Mouse (Mus musculus): ENCODE data around the gene Fcho1. TPM values are rescaled to one million over a fixed set of nuclear protein-coding genes. Genes with fewer than 3 reads are reported as not detected.
A peak's percentile ranks its signal among the peaks of the same experiment; 100 is the strongest.
"Not testable (repeated sequence)": the region's sequence is repeated elsewhere in the genome, so short reads cannot be mapped to it uniquely, and the experiment has no call there.

Fcho1 gene
- polyA plus RNA-seq, 1 experiment from 2014 or later = 107 TPM

- H3K9me3 ChIP-seq (replicated peaks; ENCODE audit: control insufficient read depth, low read length, poor library complexity, severe bottlenecking) = no peaks in the 10 kb centered on the region
- H3K4me1 ChIP-seq (ENCODE audit: control insufficient read depth, insufficient read depth, low read length) = 0 out of 2 replicates have a peak, but pooled peaks cover 3% of the 10 kb centered on the region
- no peak overlapping the region for H3K9ac ChIP-seq (ENCODE audit: low read depth, low read length)
- no peaks in the 10 kb centered on the region for H3K36me3 ChIP-seq (ENCODE audit: control insufficient read depth, insufficient read depth, low read length)
- H3K4me2 ChIP-seq (ENCODE audit: low read length) = no peak overlapping the region
- no peak overlapping the region for H3K27ac ChIP-seq (ENCODE audit: low read length)
- no peak for ATAC-seq
- WGBS = 79% methylated on average over 1 of the region's 1 CpGs
- H3K27me3 ChIP-seq (ENCODE audit: control insufficient read depth, insufficient read depth, low read depth, low read length) = peaks cover 3% of the 10 kb centered on the region; the same call in 1 of the 2 replicates
- no peak overlapping the region for H3K4me3 ChIP-seq (ENCODE audit: low read depth, low read length)
Observed at GRCm38 (mm10) chr8:71745322-71745721, 19.8 kb upstream of the Fcho1 start.

GRCm38 (mm10) chr8:71742783-71743182, 17.3 kb upstream of the Fcho1 start:
- no peak overlapping the region for H3K4me2 ChIP-seq (ENCODE audit: low read length)
- no peaks in the 10 kb centered on the region for H3K36me3 ChIP-seq (ENCODE audit: control insufficient read depth, insufficient read depth, low read length)
- peaks cover 3% of the 10 kb centered on the region; the same call in 1 of the 2 replicates for H3K27me3 ChIP-seq (ENCODE audit: control insufficient read depth, insufficient read depth, low read depth, low read length)
- no peak overlapping the region for H3K4me3 ChIP-seq (ENCODE audit: low read depth, low read length)
- no peaks in the 10 kb centered on the region for H3K9me3 ChIP-seq (replicated peaks; ENCODE audit: control insufficient read depth, low read length, poor library complexity, severe bottlenecking)
- no peak overlapping the region for H3K27ac ChIP-seq (ENCODE audit: low read length)
- no peak overlapping the region for H3K9ac ChIP-seq (ENCODE audit: low read depth, low read length)
- ATAC-seq = no peak
- H3K4me1 ChIP-seq (ENCODE audit: control insufficient read depth, insufficient read depth, low read length) = 0 out of 2 replicates have a peak, but pooled peaks cover 3% of the 10 kb centered on the region
- WGBS = 64% methylated on average over 2 of the region's 2 CpGs

- Histone ChIP-seq H3K27ac (ENCODE audit: low read length) (no peak overlapping the region), H3K4me2 (ENCODE audit: low read length) (peak overlapping the region; percentile 69), H3K4me1 (ENCODE audit: control insufficient read depth, insufficient read depth, low read length) (0 out of 2 replicates have a peak, but pooled peaks cover 3% of the 10 kb centered on the region), H3K36me3 (ENCODE audit: control insufficient read depth, insufficient read depth, low read length) (no peaks in the 10 kb centered on the region), H3K9ac (ENCODE audit: low read depth, low read length) (peak overlapping the region; percentile 34; the same call in 1 of the 2 replicates), H3K27me3 (ENCODE audit: control insufficient read depth, insufficient read depth, low read depth, low read length) (peaks cover 3% of the 10 kb centered on the region; the same call in 1 of the 2 replicates), H3K9me3 (replicated peaks; ENCODE audit: control insufficient read depth, low read length, poor library complexity, severe bottlenecking) (no peaks in the 10 kb centered on the region), H3K4me3 (ENCODE audit: low read depth, low read length) (peak overlapping the region; percentile 34)
- WGBS = 3% methylated on average over 19 of the region's 19 CpGs
- ATAC-seq = peak; percentile 37
Observed at GRCm38 (mm10) chr8:71741687-71742114, 16.2 kb upstream of the Fcho1 start.

- peak; percentile 18; the same call in 1 of the 2 replicates for ATAC-seq
- H3K4me1 ChIP-seq (ENCODE audit: control insufficient read depth, insufficient read depth, low read length) = 0 out of 2 replicates have a peak, but pooled peaks cover 3% of the 10 kb centered on the region
- H3K9me3 ChIP-seq (replicated peaks; ENCODE audit: control insufficient read depth, low read length, poor library complexity, severe bottlenecking) = no peaks in the 10 kb centered on the region
- peak overlapping the region; percentile 69 for H3K4me2 ChIP-seq (ENCODE audit: low read length)
- H3K27ac ChIP-seq (ENCODE audit: low read length) = no peak overlapping the region
- H3K4me3 ChIP-seq (ENCODE audit: low read depth, low read length) = peak overlapping the region; percentile 34; the same call in 1 of the 2 replicates
- H3K9ac ChIP-seq (ENCODE audit: low read depth, low read length) = peak overlapping the region; percentile 34; the same call in 1 of the 2 replicates
- WGBS = 38% methylated on average over 3 of the region's 3 CpGs
- peaks cover 3% of the 10 kb centered on the region; the same call in 1 of the 2 replicates for H3K27me3 ChIP-seq (ENCODE audit: control insufficient read depth, insufficient read depth, low read depth, low read length)
- H3K36me3 ChIP-seq (ENCODE audit: control insufficient read depth, insufficient read depth, low read length) = no peaks in the 10 kb centered on the region
Observed at GRCm38 (mm10) chr8:71741226-71741625, 15.7 kb upstream of the Fcho1 start.

GRCm38 (mm10) chr8:71738316-71738715, 12.8 kb upstream of the Fcho1 start:
- H3K4me3 ChIP-seq (ENCODE audit: low read depth, low read length); H3K36me3 ChIP-seq (ENCODE audit: control insufficient read depth, insufficient read depth, low read length); H3K27ac ChIP-seq (ENCODE audit: low read length); H3K9me3 ChIP-seq (replicated peaks; ENCODE audit: control insufficient read depth, low read length, poor library complexity, severe bottlenecking); H3K9ac ChIP-seq (ENCODE audit: low read depth, low read length); ATAC-seq; H3K4me1 ChIP-seq (ENCODE audit: control insufficient read depth, insufficient read depth, low read length); H3K4me2 ChIP-seq (ENCODE audit: low read length); H3K27me3 ChIP-seq (ENCODE audit: control insufficient read depth, insufficient read depth, low read depth, low read length): not testable (repeated sequence)

DNA sequence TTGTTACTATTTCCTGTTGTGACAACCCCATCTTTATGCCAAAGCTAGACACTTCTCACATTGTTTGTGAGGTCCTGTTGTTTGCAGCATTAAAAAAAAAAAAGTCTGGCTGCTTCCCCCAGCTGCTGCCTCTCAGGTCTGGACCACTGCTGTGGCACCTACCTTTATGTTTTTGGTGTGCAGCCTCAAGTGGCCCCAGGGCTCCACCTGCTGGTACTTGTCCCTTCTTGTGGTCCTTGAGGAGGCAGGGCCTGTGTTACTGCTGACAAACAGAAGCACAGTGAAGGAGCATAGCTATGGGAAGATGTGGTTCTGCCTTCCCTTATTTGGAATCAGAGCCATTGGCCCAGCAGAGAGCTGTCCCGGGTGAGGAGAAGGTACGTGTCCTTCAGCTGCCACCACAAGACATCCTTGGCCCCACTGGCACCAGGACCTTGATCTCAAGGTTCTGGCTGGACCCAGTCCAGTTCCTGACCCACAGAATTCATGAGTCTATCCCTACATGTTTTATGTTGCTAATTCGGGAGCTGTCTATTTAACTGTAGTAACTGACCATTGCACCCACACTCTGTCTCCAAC, 6.2 kb upstream of the Fcho1 start:
- WGBS = 49% methylated on average over 3 of the region's 3 CpGs
- H3K27me3 ChIP-seq (ENCODE audit: control insufficient read depth, insufficient read depth, low read depth, low read length) = no peaks in the 10 kb centered on the region
- no peaks in the 10 kb centered on the region for H3K9me3 ChIP-seq (replicated peaks; ENCODE audit: control insufficient read depth, low read length, poor library complexity, severe bottlenecking)

GRCm38 (mm10) chr8:71728826-71729620, 3.5 kb upstream of the Fcho1 start:
- 2% methylated on average over 15 of the region's 16 CpGs for WGBS
- H3K4me2 ChIP-seq (ENCODE audit: low read length) = peak overlapping the region; percentile 85
- no peaks in the 10 kb centered on the region for H3K36me3 ChIP-seq (ENCODE audit: control insufficient read depth, insufficient read depth, low read length)
- H3K4me1 ChIP-seq (ENCODE audit: control insufficient read depth, insufficient read depth, low read length) = peaks cover 15% of the 10 kb centered on the region
- H3K4me3 ChIP-seq (ENCODE audit: low read depth, low read length) = peak overlapping the region; percentile 43
- H3K27ac ChIP-seq (ENCODE audit: low read length) = peak overlapping the region; percentile 83
- peak; percentile 34 for ATAC-seq
- H3K9me3 ChIP-seq (replicated peaks; ENCODE audit: control insufficient read depth, low read length, poor library complexity, severe bottlenecking) = no peaks in the 10 kb centered on the region
- H3K9ac ChIP-seq (ENCODE audit: low read depth, low read length) = peak overlapping the region; percentile 67
- H3K27me3 ChIP-seq (ENCODE audit: control insufficient read depth, insufficient read depth, low read depth, low read length) = no peaks in the 10 kb centered on the region

More for the DNA sequence above, 6.2 kb upstream of the Fcho1 start:
- H3K4me1 ChIP-seq (ENCODE audit: control insufficient read depth, insufficient read depth, low read length) = peaks cover 6% of the 10 kb centered on the region; the same call in 1 of the 2 replicates
- no peak overlapping the region for H3K27ac ChIP-seq (ENCODE audit: low read length)
- no peak overlapping the region for H3K4me3 ChIP-seq (ENCODE audit: low read depth, low read length)
- ATAC-seq = no peak
- no peak overlapping the region for H3K4me2 ChIP-seq (ENCODE audit: low read length)
- H3K36me3 ChIP-seq (ENCODE audit: control insufficient read depth, insufficient read depth, low read length) = no peaks in the 10 kb centered on the region
- H3K9ac ChIP-seq (ENCODE audit: low read depth, low read length) = no peak overlapping the region

DNA sequence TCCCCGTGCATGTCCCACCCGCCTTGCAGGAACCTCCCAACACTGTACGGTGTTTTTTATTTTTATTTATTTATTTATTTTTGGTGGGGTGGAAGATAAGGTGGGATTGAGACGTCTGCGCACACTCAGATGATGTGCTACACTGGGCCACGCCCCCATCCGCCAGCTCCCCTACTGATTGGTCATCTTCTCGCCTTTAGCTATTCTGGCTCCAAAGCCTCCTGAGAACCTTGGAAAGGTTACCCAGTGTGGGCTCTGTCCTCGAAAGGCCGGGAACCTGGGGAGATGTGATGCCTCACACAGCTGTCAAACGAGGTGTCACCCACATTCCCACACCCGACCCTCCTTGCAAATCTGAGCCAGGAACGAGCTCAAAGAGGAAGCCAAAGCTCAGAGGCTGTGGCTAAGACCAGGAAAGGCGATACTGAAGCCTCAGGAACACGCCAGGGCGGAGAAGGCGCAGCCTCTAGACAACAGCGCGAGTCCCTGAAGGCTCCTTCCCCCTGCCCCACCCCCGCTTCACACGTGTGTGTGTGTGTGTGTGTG, 2.8 kb upstream of the Fcho1 start:
- 5% methylated on average over 21 of the region's 21 CpGs for WGBS
- no peaks in the 10 kb centered on the region for H3K27me3 ChIP-seq (ENCODE audit: control insufficient read depth, insufficient read depth, low read depth, low read length)
- peak; percentile 56 for ATAC-seq
- peaks cover 18% of the 10 kb centered on the region for H3K4me1 ChIP-seq (ENCODE audit: control insufficient read depth, insufficient read depth, low read length)
- peak overlapping the region; percentile 85 for H3K4me2 ChIP-seq (ENCODE audit: low read length)
- peak overlapping the region; percentile 43 for H3K4me3 ChIP-seq (ENCODE audit: low read depth, low read length)
- no peaks in the 10 kb centered on the region for H3K9me3 ChIP-seq (replicated peaks; ENCODE audit: control insufficient read depth, low read length, poor library complexity, severe bottlenecking)
- no peaks in the 10 kb centered on the region for H3K36me3 ChIP-seq (ENCODE audit: control insufficient read depth, insufficient read depth, low read length)
- peak overlapping the region; percentile 67 for H3K9ac ChIP-seq (ENCODE audit: low read depth, low read length)
- H3K27ac ChIP-seq (ENCODE audit: low read length) = peak overlapping the region; percentile 83
